Mouse (Mus musculus): ENCODE results near the gene Prkaa2. TPM values are rescaled to one million over a fixed set of nuclear protein-coding genes. Genes with fewer than 3 reads are reported as not detected.

Prkaa2 gene
- total RNA-seq, 2 experiments from 2014 or later = 127 to 129 TPM

DNA sequence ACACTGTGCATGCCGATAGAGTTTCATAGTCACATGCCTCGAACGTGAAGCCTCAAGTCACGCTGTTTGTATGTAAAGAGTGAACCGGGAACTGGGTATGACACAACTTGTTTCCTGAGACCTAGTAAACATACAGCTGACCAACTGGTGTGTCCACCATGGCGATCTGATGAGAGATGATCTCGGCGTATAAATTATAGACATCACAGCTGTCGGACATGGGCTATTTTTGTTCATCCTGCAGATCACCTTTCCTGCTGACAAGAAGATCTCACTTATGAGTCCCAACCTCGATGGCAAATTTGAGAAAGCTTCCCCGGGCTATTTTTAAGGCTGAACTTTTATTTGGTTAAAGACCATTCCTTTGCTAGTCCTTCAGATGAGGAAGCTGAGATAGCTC, 2.1 kb upstream of the Prkaa2 start:
- intact Hi-C loops (cut with DNase I) = no loop called here
- peak in 1 of 2 experiments; percentile 14 for DNase-seq

DNA sequence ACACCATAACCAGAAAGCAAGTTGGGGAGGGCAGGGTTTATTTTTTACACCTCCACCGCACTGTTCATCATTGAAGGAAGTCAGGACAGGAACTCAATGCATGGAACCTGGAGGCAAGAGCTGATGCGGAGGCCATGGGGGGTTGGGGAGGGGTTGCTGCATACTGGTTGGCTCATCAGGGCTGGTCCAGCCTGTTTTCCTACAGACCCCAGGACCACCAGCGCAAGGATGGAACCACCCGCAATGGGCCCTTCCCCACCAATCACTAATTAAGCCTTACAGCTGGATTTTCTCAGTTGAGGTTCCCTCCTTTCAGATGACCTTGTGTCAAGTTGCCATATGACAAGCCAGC, 970 bp upstream of the Prkaa2 start:
- intact Hi-C loops (cut with DNase I) = no loop called here
- DNase-seq = no peak

DNA sequence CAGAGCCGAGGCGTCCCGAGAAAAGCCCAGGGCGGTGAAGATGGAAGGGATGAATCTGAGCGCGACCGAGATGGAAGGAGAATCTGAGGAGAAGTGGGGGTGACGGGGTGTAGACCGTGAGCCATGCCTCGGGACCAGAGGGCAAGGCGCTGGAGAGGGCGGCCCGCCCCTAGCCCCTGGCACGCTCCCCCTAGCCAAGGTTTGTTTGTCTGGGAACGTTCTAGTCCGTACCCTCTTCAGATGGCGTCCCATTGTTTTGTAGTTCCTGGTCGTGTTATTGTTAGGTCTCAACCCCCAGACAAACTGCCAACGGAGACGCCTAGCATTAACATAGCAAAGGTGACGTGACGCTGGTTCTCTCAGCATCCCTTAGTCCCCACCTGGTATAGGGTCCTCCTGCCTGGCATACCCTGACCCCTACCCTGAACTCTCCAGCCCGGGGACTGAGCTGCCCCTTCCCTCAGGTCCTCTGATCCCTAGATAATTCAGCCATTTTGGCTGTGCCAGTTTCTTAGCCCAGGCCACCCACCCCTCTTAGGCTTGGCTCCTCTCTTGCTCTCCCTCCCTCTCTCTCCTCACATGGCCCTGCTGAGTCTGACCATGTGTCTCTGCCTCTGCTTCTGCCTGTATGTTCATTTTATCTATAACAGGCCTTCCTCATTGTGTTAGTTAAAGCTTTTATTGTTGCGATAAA, 447 bp upstream of the Prkaa2 start:
- DNase-seq = peak in 1 of 2 experiments; percentile 31
- intact Hi-C loops (cut with DNase I) = no loop called here

DNA sequence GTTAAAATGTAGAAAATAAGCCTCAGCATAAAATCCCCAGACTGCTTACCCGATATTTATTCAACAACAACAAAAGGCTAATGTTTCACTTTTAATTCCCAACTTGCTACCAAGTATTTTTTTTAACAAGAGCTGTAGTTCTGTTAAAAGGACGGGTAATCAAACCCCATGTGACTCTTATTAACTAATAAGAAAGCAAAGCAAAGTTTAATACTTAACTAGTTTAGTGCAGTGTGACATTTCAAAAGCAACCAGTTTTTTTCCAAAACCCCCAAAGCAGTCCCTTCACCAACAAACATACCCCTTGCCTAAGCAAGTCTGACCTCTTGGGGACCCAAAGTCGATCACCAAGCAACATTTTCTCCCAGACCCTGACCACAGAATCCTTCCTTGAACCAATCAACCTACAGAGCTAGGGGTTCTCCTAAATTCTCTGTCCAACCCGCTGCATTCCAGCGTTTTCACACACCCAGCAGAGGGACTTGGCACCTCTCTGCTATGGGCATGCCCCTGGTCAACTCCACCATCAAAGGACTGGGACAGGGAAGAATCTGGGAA, 970 bp downstream of the Prkaa2 start:
- intact Hi-C loops (cut with DNase I) = no loop called here
- peak in 1 of 2 experiments; percentile 33 for DNase-seq

DNA sequence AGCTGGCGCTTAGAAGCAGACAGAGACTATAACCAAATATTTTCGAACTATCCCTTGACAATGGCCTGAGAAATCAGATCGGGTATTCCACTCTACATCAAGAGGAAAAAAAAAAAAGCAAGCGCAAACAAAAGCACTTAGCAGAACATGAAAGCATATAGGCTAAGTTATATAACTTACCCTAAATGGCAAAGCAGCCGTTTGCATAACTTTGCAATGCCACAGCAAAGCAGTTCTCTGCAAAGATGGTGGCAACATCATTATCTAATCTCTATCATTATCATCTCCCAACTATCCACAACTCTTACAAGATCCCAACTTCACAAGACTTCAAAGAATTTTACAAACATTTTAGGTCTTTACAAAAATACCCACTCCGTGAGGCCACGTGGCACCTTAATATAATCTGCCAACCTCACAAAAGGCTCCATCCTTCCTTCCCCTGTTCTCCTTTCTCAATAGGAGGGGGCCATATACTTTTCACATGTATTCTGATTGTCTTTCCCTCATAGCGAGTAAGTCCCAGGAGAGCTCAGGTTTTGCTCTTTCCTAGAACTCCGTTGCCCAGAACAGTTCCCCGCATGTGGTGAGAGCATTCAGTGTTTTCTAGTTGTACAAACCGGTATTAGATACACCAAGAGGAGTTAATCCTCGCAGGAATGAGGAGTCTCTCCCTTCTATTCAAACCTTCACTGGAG, 1.6 kb downstream of the Prkaa2 start:
- DNase-seq = no peak
- intact Hi-C loops (cut with DNase I) = no loop called here

DNA sequence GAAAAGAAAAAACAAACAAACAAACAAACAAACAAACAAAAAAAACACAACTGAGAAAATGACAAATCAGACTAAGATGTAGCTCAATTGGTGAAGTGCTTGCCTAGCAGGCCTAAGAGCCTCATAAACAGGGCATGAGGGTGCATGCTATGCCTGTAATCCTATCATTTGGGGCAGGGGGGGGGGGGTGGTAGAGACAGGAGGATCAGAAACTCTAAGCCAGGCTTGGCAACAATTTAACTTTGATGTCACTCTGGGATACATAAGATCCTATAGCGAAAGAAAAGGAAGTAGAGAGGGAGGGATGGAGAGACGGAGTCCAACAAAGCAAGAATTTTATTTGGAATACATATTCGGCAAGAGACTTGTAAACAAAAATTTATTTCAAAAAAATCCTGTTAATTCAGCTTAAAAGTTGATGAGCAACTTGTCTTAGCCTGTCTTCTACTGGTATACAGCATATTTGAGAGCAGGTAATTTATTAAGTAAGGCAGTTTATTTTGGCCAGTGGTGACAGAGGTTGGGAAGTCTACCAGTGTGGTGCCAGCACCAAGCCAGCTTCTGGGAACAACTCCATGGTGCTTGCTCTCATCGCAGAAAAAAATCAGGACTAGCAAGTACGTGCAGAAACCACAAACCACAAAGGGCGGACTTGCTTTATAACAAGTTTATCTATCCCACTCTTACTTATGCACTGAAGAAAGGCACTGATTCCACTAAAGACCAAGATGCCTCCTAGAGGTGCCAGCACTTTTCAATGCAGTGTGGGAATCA, 5.4 kb downstream of the Prkaa2 start:
- no peak for DNase-seq
- intact Hi-C loops (cut with DNase I) = no loop called here

DNA sequence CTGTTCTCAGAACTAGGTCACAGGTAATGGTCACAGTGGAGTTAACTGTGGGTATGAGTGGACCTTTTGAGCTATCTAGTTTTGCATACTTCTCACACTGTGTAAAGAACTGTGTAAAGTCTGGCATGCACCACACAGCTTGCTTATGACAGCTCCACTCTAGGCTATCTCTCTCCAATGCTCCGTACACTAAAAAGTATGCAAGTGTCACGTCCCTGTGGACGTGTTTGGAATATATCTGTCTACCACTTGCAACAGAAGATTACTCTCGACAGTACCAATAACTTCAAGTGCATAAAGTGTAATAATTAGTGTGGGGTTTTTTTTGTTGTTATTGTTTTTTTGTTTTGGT, 8.4 kb downstream of the Prkaa2 start:
- no peak for DNase-seq
- intact Hi-C loops (cut with DNase I) = no loop called here

DNA sequence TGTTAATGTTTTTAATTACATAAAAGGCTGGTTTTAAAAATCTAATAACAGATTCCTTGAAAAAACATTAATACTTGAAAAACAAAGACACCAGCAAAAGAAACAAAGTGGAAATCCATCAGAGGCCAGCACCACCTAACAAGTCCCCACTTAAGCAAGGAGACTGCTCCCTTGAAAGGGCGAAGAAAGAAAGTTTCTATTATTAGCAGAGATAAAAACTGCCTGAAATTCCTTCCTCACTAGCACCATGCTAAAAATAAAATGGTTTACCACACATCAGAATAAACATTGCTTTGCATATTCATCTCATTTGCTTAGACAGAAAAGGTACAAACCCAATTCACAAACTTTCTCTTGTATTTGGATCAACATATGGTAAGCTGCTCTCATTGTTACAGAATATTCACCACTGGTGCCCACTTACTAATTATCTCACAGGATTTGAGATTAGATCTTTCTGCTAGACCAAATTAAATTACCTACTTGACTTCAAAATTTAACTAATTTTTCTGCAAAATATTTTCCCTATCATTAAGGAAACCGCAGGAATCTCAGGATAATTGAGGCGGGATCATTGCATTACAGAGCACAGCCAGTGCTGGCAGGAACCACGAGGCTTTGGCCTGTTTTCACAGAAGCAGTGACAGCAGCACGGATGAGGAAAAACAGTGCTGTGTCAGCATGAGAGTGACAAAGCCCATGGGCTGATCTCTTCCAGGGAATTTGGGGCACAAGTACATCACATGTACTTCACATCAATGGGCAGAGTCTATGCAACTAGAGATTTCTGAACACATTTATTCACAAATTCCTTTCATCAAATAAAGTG, 9.0 kb downstream of the Prkaa2 start:
- intact Hi-C loops (cut with DNase I) = no loop called here
- DNase-seq = peak in 1 of 2 experiments; percentile 33

DNA sequence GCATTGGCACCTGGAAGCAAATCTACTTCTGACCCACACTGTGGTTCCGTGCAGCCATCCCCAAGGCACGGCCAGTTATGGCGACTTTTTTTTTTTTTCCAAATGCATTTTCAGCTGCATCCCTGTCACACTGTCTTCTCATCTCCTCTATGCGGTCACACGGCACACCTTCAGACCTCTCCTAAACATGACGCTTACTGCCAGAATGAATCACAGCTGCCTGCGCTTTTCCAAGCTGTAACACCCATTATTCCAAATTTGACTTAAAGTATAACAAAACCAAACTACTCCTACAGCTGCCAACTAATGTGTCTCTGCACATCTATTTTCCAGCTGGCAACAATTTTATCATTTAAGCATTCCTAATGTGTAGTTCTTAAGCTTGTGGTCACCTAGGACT, 11.0 kb downstream of the Prkaa2 start:
- intact Hi-C loops (cut with DNase I) = no loop called here
- DNase-seq = no peak

DNA sequence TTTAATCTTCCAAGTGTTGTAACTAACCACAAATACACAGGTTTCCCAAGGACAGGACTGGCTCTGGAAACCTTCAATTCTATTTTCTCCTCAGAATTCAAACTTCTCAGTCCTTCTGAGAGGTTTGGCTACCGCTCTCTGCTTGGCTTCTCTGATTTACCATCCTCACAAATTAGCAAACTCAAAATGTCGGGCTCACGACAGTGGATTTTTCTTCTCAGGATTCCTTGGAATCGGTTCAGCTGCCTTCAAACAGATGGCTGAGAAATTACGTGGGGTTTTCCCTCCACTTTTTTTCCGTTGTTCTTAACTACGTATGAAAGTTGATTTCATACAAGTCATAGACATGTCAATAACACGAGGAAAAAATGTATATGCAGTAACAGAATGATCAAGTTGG, 11.5 kb downstream of the Prkaa2 start:
- no peak for DNase-seq
- intact Hi-C loops (cut with DNase I) = no loop called here

DNA sequence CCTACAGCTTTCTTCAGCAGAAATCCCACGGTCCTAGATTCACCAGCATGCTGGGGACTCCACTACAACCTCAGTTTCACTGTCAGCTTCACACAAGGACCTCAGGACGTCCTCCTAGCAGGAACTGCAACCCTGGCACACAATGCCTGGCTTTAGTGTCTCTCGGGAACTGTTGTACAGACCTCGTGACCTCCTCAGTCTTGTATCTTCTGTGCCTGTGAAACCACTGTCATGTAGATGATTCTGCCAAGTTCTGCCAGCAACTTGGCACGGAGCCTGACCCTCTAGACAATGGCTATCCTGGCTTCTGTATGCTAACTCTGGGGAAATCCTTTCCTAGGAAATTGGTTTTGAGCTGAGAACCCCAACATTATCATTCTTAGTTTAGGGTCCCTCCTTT, 14.4 kb downstream of the Prkaa2 start:
- no peak for DNase-seq
- intact Hi-C loops (cut with DNase I) = no loop called here

DNA sequence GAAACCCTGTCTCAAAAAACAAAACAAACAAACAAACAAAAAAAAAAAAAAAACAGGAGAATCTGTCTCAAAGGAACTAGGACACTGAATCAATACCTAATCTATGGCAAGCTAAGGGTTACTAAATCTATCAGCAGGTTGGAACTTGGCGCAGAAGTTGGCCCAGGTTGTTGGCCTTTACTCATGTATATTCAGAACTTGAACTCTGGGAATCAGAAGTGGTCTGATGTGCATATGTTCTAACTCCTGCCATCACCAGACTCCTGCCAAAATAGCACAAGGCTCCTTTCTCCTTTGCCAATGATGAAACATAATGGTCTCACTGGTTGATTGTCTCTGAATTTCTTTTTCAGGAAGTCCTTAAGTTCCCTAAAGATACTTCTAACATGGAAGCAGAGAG, 15.7 kb downstream of the Prkaa2 start:
- DNase-seq = no peak
- intact Hi-C loops (cut with DNase I) = no loop called here

DNA sequence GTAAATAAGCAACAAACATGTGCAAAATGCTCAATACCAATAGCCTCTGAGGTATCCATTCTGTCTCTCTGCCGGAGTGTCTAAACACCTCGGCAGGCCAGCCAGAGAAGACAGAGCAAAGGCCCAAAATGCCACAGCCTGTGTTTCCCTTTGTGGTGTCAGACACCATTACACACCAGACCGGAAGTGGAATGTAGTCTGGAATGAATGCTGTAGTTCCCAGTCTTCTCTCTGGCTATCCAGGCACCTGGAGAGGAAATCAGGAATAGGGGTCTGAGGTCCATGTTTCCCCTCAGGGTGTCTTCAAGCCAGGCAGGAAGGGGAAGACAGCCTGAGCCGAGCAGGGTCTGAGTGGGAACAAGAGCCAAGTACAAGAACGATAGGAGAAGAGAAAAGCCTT, 19.3 kb downstream of the Prkaa2 start:
- intact Hi-C loops (cut with DNase I) = no loop called here
- DNase-seq = no peak

DNA sequence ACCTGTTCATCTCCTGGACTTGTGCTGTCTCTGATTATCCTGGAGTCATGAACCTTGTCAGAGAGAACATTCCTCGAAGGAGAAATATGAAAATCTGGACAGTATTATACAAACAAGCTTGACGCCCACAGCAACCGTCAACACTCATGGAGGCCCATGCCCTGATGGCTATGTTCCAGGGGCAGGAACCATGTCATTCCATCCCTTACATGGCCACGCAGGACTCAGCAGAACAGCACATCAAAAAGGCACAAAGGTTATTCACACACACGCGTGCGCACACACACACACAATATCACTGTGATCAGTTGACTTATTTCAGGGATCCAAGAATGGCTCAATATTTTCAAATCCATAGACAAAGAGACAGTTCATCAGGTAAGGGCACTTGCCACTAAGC, 20.3 kb downstream of the Prkaa2 start:
- DNase-seq = no peak
- intact Hi-C loops (cut with DNase I) = no loop called here

DNA sequence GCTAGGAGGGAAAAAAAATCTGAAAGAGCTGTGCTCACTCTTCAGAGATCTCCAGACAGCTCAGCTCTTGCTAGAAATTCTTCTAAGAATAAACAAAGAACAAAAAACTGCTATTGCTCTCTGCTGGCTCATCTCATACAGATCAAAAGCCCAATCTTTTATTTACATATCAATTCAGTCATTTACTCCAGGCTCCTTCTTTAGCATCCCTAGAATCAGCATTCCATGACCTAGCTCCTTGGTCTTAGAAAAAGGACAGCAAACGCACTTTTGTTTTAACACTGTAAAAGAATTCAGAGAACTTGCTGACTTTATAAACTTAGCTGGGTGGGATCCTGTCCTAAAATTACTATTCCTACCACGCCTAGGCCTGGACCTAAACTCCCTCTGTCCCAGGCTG, 21.0 kb downstream of the Prkaa2 start:
- intact Hi-C loops (cut with DNase I) = no loop called here
- no peak for DNase-seq

DNA sequence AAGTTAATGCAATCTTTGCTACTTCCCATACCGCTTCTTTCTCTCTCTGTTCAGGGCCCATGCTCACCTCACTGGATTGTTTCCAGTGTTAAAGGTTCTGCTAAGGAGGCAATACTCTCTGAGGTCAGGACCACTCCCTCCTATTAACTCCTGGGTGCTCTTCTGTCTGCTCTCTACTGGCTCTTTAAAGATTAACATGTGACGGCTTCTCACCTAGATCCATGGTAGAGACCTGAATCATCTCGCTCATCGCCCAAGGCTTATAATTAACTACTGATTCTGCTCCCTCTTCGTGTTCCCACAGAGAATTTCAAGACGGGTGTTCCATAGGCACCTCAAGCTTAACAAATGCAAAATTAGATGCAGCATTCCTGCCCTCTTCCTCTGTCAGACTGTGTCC, 33.5 kb downstream of the Prkaa2 start:
- intact Hi-C loops (cut with DNase I) = loop anchor here (10.0 kb wide), 1 partner anchor 49 kb away; no protein-coding TSS in a partner anchor
- DNase-seq = no peak

DNA sequence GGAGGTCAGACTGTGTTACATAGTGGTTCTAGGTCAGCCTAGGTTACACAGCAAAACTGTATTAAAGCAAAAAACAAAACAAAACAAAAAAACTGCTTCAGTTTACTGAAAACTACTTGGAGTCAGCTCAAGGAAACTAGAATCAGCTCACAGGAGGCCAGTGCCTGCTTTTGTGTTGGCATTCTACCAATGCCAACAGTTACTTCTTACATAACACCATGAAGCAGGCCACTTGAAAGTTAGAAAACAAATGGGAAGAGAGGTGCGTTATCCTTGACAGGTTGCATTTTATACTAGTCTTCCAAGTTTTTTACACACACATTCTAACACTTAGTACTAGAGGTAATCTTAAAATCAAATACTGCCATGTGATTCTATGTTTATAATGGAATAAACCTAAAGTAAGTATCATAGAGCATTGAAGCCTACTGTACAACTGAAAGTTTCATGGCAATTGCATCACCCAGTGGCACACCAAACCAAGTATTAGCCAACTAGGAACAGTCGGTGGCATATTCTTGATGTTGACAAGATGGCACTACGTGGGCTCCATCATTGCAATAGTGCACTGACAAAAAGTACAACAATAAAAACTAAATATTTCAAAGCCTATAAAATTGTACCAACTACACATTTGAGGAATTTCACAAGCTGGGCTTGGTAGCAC, 37.8 kb downstream of the Prkaa2 start:
- intact Hi-C loops (cut with DNase I) = loop anchor here (10.0 kb wide), 1 partner anchor 53 kb away; no protein-coding TSS in a partner anchor
- no peak for DNase-seq

DNA sequence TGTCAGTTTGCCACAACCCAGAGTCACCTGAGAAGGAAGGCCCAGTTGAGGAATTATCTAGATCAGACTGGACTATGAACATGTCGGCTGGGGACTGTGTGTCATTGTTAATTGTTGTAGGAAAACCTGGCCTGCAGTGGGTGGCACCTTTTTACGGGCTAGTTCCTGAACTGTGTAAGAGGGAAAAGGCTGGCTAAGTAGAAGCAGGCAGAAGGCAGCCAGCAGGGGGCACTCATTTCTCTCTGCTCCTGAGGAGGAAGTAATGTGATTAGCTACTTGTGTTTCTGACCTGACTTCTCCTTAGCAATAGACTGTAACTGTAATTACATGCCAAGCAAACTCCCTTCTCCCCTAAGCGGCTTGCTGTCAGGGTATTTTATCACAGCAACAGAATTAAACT, 38.7 kb downstream of the Prkaa2 start:
- intact Hi-C loops (cut with DNase I) = loop anchor here (10.0 kb wide), 1 partner anchor 54 kb away; no protein-coding TSS in a partner anchor
- peak; percentile 56 to 58 for DNase-seq

DNA sequence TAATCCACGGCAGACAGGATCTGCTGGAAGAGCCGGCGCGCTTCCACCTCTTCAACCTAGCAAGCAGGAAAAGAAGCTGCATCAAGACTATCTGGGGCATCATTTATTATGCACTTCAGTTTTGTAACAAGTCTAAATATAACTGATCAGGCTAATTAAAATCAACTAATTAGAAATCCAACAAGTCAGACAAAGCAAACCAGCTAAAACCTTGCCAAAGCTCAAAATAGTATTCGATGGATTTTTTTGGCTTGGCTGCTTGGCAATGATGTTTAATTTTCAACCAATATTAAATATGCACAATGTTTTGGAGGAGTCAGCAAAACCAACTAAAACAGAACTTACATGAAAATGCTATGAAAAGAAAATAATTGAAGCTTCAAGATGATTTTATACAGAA, 58.4 kb downstream of the Prkaa2 start:
- no peak for DNase-seq
- intact Hi-C loops (cut with DNase I) = no loop called here

DNA sequence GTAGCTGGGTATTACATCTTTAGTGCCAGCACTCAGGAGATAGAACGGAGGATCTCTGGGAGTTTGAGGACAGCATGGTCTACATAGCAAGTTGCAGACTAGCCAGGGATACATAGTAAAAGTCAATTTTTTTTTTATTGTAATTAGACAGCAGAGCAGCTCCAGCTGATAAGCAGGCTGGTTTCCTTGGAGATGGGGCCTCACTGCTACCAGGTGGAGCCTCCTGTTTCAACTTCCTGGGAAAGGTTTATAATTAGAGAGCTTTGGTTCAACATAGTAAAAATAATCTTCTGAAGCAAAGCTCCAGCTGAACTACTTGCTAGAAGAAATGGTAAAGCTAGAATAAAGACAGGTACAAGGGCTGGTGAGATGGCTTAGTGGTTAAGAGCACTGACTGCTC, 59.6 kb downstream of the Prkaa2 start:
- intact Hi-C loops (cut with DNase I) = no loop called here
- no peak for DNase-seq

All from gastrocnemius, postnatal 36 days (tissue).